In genomic region chr7:28356981-28357380, GRCm38 (mm10) we compare ENCODE assay signal across 9 mouse cellular contexts. TPM values are rescaled to one million over a fixed set of nuclear protein-coding genes. Genes with fewer than 3 reads are reported as not detected.
DNase-seq lines count a peak whose midpoint lies in the region; ATAC-seq and TF ChIP-seq lines count a peak whose summit lies in the region.
"Had no signal": no experiment of that assay in that cellular context is flagged by ENCODE, and none has a peak within 500 bp of the region (broad histone marks: within the 10 kb centered on the region; RNA-seq: fewer than 3 reads in every experiment).

No protein-coding gene starts in this region.

- intact Hi-C loops in heart, postnatal 10 days (cut with DNase I), result no loop called here

- no peaks in the 10 kb centered on the region for H3K27me3 ChIP-seq in ES-Bruce4 (ENCODE audit: control insufficient read depth, insufficient read depth, low read length, poor library complexity, severe bottlenecking)
- H3K27me3 ChIP-seq in midbrain, postnatal 0 days (ENCODE audit: insufficient read depth, low read length), result no peaks in the 10 kb centered on the region
- H3K27me3 ChIP-seq: neural tube, embryonic 12.5 days had no signal

- no peak overlapping the region for H3K9ac ChIP-seq in ES-Bruce4 (ENCODE audit: low read depth, poor library complexity, severe bottlenecking)
- H3K9ac ChIP-seq in midbrain, postnatal 0 days (replicated peaks; ENCODE audit: low read length, poor library complexity, severe bottlenecking), result no peak overlapping the region; the same call in 1 of the 2 replicates
- H3K9ac ChIP-seq: neural tube, embryonic 12.5 days had no signal

- no peak for TF ChIP-seq POLR2A in ES-Bruce4 (IDR thresholded peaks at IDR 0.05; ENCODE audit: insufficient read depth, low read length)

- peaks cover 3% of the 10 kb centered on the region for H3K4me1 ChIP-seq in ES-Bruce4 (ENCODE audit: control insufficient read depth, insufficient read depth, low read length)
- H3K4me1 ChIP-seq in midbrain, postnatal 0 days (ENCODE audit: insufficient read depth, low read length), result no peaks in the 10 kb centered on the region; the same call in 1 of the 2 replicates

- no peak for TF ChIP-seq CTCF in ES-Bruce4 (IDR thresholded peaks at IDR 0.05; ENCODE audit: low read depth, low read length)
- no peak for TF ChIP-seq CTCF in midbrain, postnatal 0 days (IDR thresholded peaks at IDR 0.05)

- H3K4me3 ChIP-seq in ES-Bruce4 (ENCODE audit: low read depth, low read length), result no peak overlapping the region
- no peak overlapping the region for H3K4me3 ChIP-seq in midbrain, postnatal 0 days (ENCODE audit: low read depth, low read length)
- H3K4me3 ChIP-seq: neural tube, embryonic 12.5 days had no signal

- WGBS in midbrain, postnatal 0 days, result 8% methylated on average over 5 of the region's 5 CpGs

- peak; percentile 74 for DNase-seq in embryo, embryonic 11 days
- peak; percentile 80 for DNase-seq in heart, postnatal 10 days
- peak; percentile 58 to 70 for DNase-seq in kidney, postnatal 36 days
- no peak for DNase-seq in midbrain, postnatal 0 days (ENCODE audit: low spot score)
- no peak for DNase-seq in right cerebral cortex, adult 2 months (ENCODE audit: low spot score in 2 of 2)
- DNase-seq in spleen, adult 18-20 months, result no peak
- no peak for DNase-seq in layer of hippocampus, postnatal 14 days (ENCODE audit: low spot score in 2 of 2)

- 0 out of 2 replicates have a peak overlapping the region, but pooled peaks have one; percentile 20 for H3K27ac ChIP-seq in ES-Bruce4 (ENCODE audit: insufficient read depth, low read length)
- H3K27ac ChIP-seq in midbrain, postnatal 0 days (ENCODE audit: low read depth, low read length), result peak overlapping the region; percentile 2; the same call in 1 of the 2 replicates
- H3K27ac ChIP-seq: neural tube, embryonic 12.5 days had no signal

- H3K36me3 ChIP-seq in ES-Bruce4 (ENCODE audit: control insufficient read depth, insufficient read depth, low read length, poor library complexity, severe bottlenecking), result peaks cover 24% of the 10 kb centered on the region
- H3K36me3 ChIP-seq in midbrain, postnatal 0 days (ENCODE audit: insufficient read depth, low read length), result peaks cover 22% of the 10 kb centered on the region

- no peak for ATAC-seq in midbrain, postnatal 0 days (ENCODE audit: low FRiP score)

- H3K4me2 ChIP-seq in midbrain, postnatal 0 days (ENCODE audit: low read depth, low read length, poor library complexity, severe bottlenecking), result no peak overlapping the region
- H3K4me2 ChIP-seq: neural tube, embryonic 12.5 days had no signal

- H3K9me3 ChIP-seq in ES-Bruce4 (replicated peaks; ENCODE audit: control insufficient read depth, insufficient read depth, low read length, poor library complexity, severe bottlenecking), result no peaks in the 10 kb centered on the region
- no peaks in the 10 kb centered on the region for H3K9me3 ChIP-seq in midbrain, postnatal 0 days (ENCODE audit: low read length)
- H3K9me3 ChIP-seq: neural tube, embryonic 12.5 days had no signal

- TF ChIP-seq EP300 in ES-Bruce4 (IDR thresholded peaks at IDR 0.05; ENCODE audit: insufficient read depth, low read depth, low read length), result no peak

RNA-seq across cellular contexts. Expression of gene Rps16, which starts 6.5 kb away (rescaled TPM):
- polyA plus RNA-seq in ES-Bruce4 (2011; ENCODE audit: insufficient read depth, insufficient read length, low read depth, missing spikeins), result 1,972 and 2,086 TPM in 2 replicates
- total RNA-seq in heart, postnatal 10 days (2021), result 100 to 1,000 TPM; 768 to 852 TPM
- 158 and 163 TPM in 2 replicates for total RNA-seq in midbrain, postnatal 0 days (2014; rRNA removed)
- polyA plus RNA-seq in midbrain, postnatal 0 days (2015; fragmentation: Nextera tagmentation; extraction: Ambion mirVana), result 536 and 539 TPM in 2 replicates
- total RNA-seq in layer of hippocampus, postnatal 14 days (2021), result 100 to 1,000 TPM; 464 to 499 TPM

RNA-seq across cellular contexts. Expression of gene Plekhg2, which starts 15.4 kb away (rescaled TPM):
- 85.5 and 90.1 TPM in 2 replicates for polyA plus RNA-seq in ES-Bruce4 (2011; ENCODE audit: insufficient read depth, insufficient read length, low read depth, missing spikeins)
- 10 to 100 TPM; 36.0 to 42.3 TPM for total RNA-seq in heart, postnatal 10 days (2021)
- 15.3 and 19.4 TPM in 2 replicates for total RNA-seq in midbrain, postnatal 0 days (2014; rRNA removed)
- polyA plus RNA-seq in midbrain, postnatal 0 days (2015; fragmentation: Nextera tagmentation; extraction: Ambion mirVana), result 7.9 and 8.0 TPM in 2 replicates
- 10 to 100 TPM; 11.6 to 12.3 TPM for total RNA-seq in layer of hippocampus, postnatal 14 days (2021)

RNA-seq across cellular contexts. Expression of gene Supt5, which starts 18.4 kb away (rescaled TPM):
- polyA plus RNA-seq in ES-Bruce4 (2011; ENCODE audit: insufficient read depth, insufficient read length, low read depth, missing spikeins), result 98.4 and 101 TPM in 2 replicates
- 10 to 100 TPM; 60.7 to 61.1 TPM for total RNA-seq in heart, postnatal 10 days (2021)
- 99.5 and 104 TPM in 2 replicates for total RNA-seq in midbrain, postnatal 0 days (2014; rRNA removed)
- polyA plus RNA-seq in midbrain, postnatal 0 days (2015; fragmentation: Nextera tagmentation; extraction: Ambion mirVana), result 84.8 and 86.1 TPM in 2 replicates
- 100 to 1,000 TPM; 109 TPM for total RNA-seq in layer of hippocampus, postnatal 14 days (2021)

RNA-seq across cellular contexts. Expression of gene Zfp36, which starts 23.1 kb away (rescaled TPM):
- polyA plus RNA-seq in ES-Bruce4 (2011; ENCODE audit: insufficient read depth, insufficient read length, low read depth, missing spikeins), result 25.7 and 26.0 TPM in 2 replicates
- 10 to 100 TPM; 12.7 to 15.8 TPM for total RNA-seq in heart, postnatal 10 days (2021)
- total RNA-seq in midbrain, postnatal 0 days (2014; rRNA removed), result 3.0 and 4.1 TPM in 2 replicates
- polyA plus RNA-seq in midbrain, postnatal 0 days (2015; fragmentation: Nextera tagmentation; extraction: Ambion mirVana), result 2.9 and 3.4 TPM in 2 replicates
- total RNA-seq in layer of hippocampus, postnatal 14 days (2021), result 1 to 10 TPM; 3.6 to 3.9 TPM

RNA-seq across cellular contexts. Expression of gene Med29, which starts 35.5 kb away (rescaled TPM):
- polyA plus RNA-seq in ES-Bruce4 (2011; ENCODE audit: insufficient read depth, insufficient read length, low read depth, missing spikeins), result 16.6 and 18.1 TPM in 2 replicates
- total RNA-seq in heart, postnatal 10 days (2021), result 10 to 100 TPM; 20.7 to 22.6 TPM
- 30.7 and 37.9 TPM in 2 replicates for total RNA-seq in midbrain, postnatal 0 days (2014; rRNA removed)
- polyA plus RNA-seq in midbrain, postnatal 0 days (2015; fragmentation: Nextera tagmentation; extraction: Ambion mirVana), result 41.6 and 43.2 TPM in 2 replicates
- 10 to 100 TPM; 19.3 to 20.1 TPM for total RNA-seq in layer of hippocampus, postnatal 14 days (2021)

Comparison
In these comparisons a context has a peak if more than half of its experiments do, and no peak if none do; other contexts are left out.
1. DNase-seq: peak in embryo, embryonic 11 days (single experiment), heart, postnatal 10 days (2 of 2) and kidney, postnatal 36 days (2 of 2); none in midbrain, postnatal 0 days (single experiment), right cerebral cortex, adult 2 months (0 of 2), spleen, adult 18-20 months (0 of 2) and layer of hippocampus, postnatal 14 days (0 of 2).